Mouse (Mus musculus) thymus, postnatal 25 days (tissue): ENCODE results near the gene Tmem217.
A peak's percentile ranks its signal among the peaks of the same experiment; 100 is the strongest.

Experiments used
- DNase-seq: peaks from one replicate; pipeline ENCODE4 v3.0.0; 2022

Gene Tmem217

GRCm38 (mm10) chr17:29552162-29552732 lies at the start of gene Tmem217:
TSS of gene Tmem217 (minus strand) at chr17:29552385.
- peak; percentile 37 for DNase-seq

GRCm38 (mm10) chr17:29601391-29601790 lies 49.2 kb upstream of the Tmem217 start:
- DNase-seq = no peak

- no peak for DNase-seq
Observed at GRCm38 (mm10) chr17:29599537-29599936, 47.4 kb upstream of the Tmem217 start.

- DNase-seq = no peak
Observed at GRCm38 (mm10) chr17:29599051-29599450, 46.9 kb upstream of the Tmem217 start.

- no peak for DNase-seq
Observed at GRCm38 (mm10) chr17:29596771-29597132, 44.6 kb upstream of the Tmem217 start.

GRCm38 (mm10) chr17:29595891-29596770 lies 43.9 kb upstream of the Tmem217 start:
- DNase-seq = no peak

GRCm38 (mm10) chr17:29589221-29589898 lies 37.2 kb upstream of the Tmem217 start:
- DNase-seq = no peak

GRCm38 (mm10) chr17:29586921-29587320 lies 34.7 kb upstream of the Tmem217 start:
- no peak for DNase-seq

GRCm38 (mm10) chr17:29585446-29585845 lies 33.3 kb upstream of the Tmem217 start:
- DNase-seq = peak; percentile 59

GRCm38 (mm10) chr17:29584737-29585136 lies 32.6 kb upstream of the Tmem217 start:
- no peak for DNase-seq

GRCm38 (mm10) chr17:29584306-29584705 lies 32.1 kb upstream of the Tmem217 start:
- DNase-seq = peak; percentile 64

GRCm38 (mm10) chr17:29583569-29583968 lies 31.4 kb upstream of the Tmem217 start:
- no peak for DNase-seq

GRCm38 (mm10) chr17:29579579-29580126 lies 27.5 kb upstream of the Tmem217 start:
- no peak for DNase-seq

GRCm38 (mm10) chr17:29569831-29570230 lies 17.6 kb upstream of the Tmem217 start:
- no peak for DNase-seq

- no peak for DNase-seq
Observed at GRCm38 (mm10) chr17:29568435-29568834, 16.2 kb upstream of the Tmem217 start.

GRCm38 (mm10) chr17:29565521-29565920 lies 13.3 kb upstream of the Tmem217 start:
- peak; percentile 33 for DNase-seq

- DNase-seq = no peak
Observed at GRCm38 (mm10) chr17:29558476-29558875, 6.3 kb upstream of the Tmem217 start.

GRCm38 (mm10) chr17:29556893-29557292 lies 4.7 kb upstream of the Tmem217 start:
- peak; percentile 19 for DNase-seq

GRCm38 (mm10) chr17:29556456-29556855 lies 4.3 kb upstream of the Tmem217 start:
- DNase-seq = no peak

GRCm38 (mm10) chr17:29554176-29554575 lies 2.0 kb upstream of the Tmem217 start:
- DNase-seq = no peak

- peak; percentile 50 for DNase-seq
Observed at GRCm38 (mm10) chr17:29551019-29551418, 1.2 kb downstream of the Tmem217 start.

- peak; percentile 98 for DNase-seq
Observed at GRCm38 (mm10) chr17:29549543-29550428, 2.4 kb downstream of the Tmem217 start, which contains the start of the genes Gm17657 and Tbc1d22b. TSS of gene Gm17657 (minus strand) at chr17:29549638. TSS of gene Tbc1d22b (plus strand) at chr17:29549785.
